Mouse (Mus musculus) kidney, embryonic 16.5 days (tissue): ENCODE data around the gene Irgc1. TPM values are rescaled to one million over a fixed set of nuclear protein-coding genes. Genes with fewer than 3 reads are reported as not detected.
A peak's percentile ranks its signal among the peaks of the same experiment; 100 is the strongest.
"Not testable (repeated sequence)": the region's sequence is repeated elsewhere in the genome, so short reads cannot be mapped to it uniquely, and the experiment has no call there.

Experiments
- ATAC-seq: fragments of 200-750 bp; cut with Nextera tagmentation; 2 replicates; pipeline ENCODE4 v1.8.0; 2017; ENCODE audit warnings: moderate TSS enrichment; ENCODE audit not compliant: low FRiP score, low TSS enrichment
- H3K27ac ChIP-seq: fragments of 300-500 bp; sonication (generic); 2 replicates; pipeline ENCODE4 v1.5.1; 2014; ENCODE audit warnings: low read length
- H3K27me3 ChIP-seq: fragments of 300-500 bp; sonication (generic); 2 replicates; pipeline ENCODE4 v1.6.1; 2014; ENCODE audit warnings: low read length, control low read depth, mixed read lengths; ENCODE audit not compliant: insufficient read depth
- H3K36me3 ChIP-seq: fragments of 300-500 bp; sonication (generic); 2 replicates; pipeline ENCODE4 v1.6.1; 2014; ENCODE audit warnings: low read length, control low read depth, mixed read lengths; ENCODE audit not compliant: insufficient read depth
- H3K4me1 ChIP-seq: fragments of 300-500 bp; sonication (generic); 2 replicates; pipeline ENCODE4 v1.6.1; 2014; ENCODE audit warnings: low read length, control low read depth, mixed read lengths; ENCODE audit not compliant: insufficient read depth
- H3K4me2 ChIP-seq: fragments of 300-500 bp; sonication (generic); replicated peaks from 2 replicates; pipeline ENCODE4 v1.6.1; 2014; ENCODE audit warnings: low read depth, low read length
- H3K4me3 ChIP-seq: fragments of 300-500 bp; sonication (generic); 2 replicates; pipeline ENCODE4 v1.5.1; 2014; ENCODE audit warnings: mild to moderate bottlenecking, low read length
- H3K9ac ChIP-seq: fragments of 300-500 bp; sonication (generic); replicated peaks from 2 replicates; pipeline ENCODE4 v1.6.1; 2014; ENCODE audit warnings: low read length
- H3K9me3 ChIP-seq: fragments of 300-500 bp; sonication (generic); 2 replicates; pipeline ENCODE4 v1.6.1; 2016; ENCODE audit warnings: low read length, control low read depth
- WGBS: fragments of 180-500 bp; shearing (Covaris S2); extraction: QIAGEN DNeasy Blood & Tissue Kit; methylation state at CpG from one replicate; pipeline ENCODE4 v1.1.7; 2014; 5-methylcytosine and 5-hydroxymethylcytosine counted together
- polyA plus RNA-seq: library from polyadenylated mRNA; unstranded; fragments of >200 nt; fragmentation: Nextera tagmentation; extraction: Ambion mirVana; gene quantifications from 2 replicates; pipeline ENCODE4 v1.2.1, GENCODE M21; 2015

The Irgc1 gene
- not detected in 2 replicates for polyA plus RNA-seq

- no peak for ATAC-seq
- Histone ChIP-seq H3K9ac (no peak within 1 kb of the TSS), H3K4me1 (no peaks in the 10 kb centered on the region), H3K4me3 (no peak within 1 kb of the TSS), H3K9me3 (no peaks in the 10 kb centered on the region), H3K27me3 (no peaks in the 10 kb centered on the region), H3K4me2 (no peak within 1 kb of the TSS), H3K27ac (no peak within 1 kb of the TSS), H3K36me3 (no peaks in the 10 kb centered on the region)
- 63% methylated on average over 9 of the region's 9 CpGs for WGBS
Observed at GRCm38 (mm10) chr7:24451855-24452311, at the start of gene Irgc1. Irgc1 (minus strand) TSS chr7:24452297.

GRCm38 (mm10) chr7:24501492-24501891 is 49.4 kb upstream of the Irgc1 start:
- Histone ChIP-seq H3K4me1 (peaks cover 32% of the 10 kb centered on the region), H3K27me3 (peaks cover 26% of the 10 kb centered on the region), H3K4me2 (no peak overlapping the region), H3K36me3 (no peaks in the 10 kb centered on the region), H3K9me3 (0 out of 2 replicates have a peak, but pooled peaks cover 4% of the 10 kb centered on the region), H3K27ac (no peak overlapping the region), H3K4me3 (no peak overlapping the region), H3K9ac (no peak overlapping the region)
- WGBS: 59% methylated on average over 21 of the region's 21 CpGs
- no peak for ATAC-seq

GRCm38 (mm10) chr7:24500929-24501328 is 48.8 kb upstream of the Irgc1 start:
- H3K27me3 ChIP-seq: peaks cover 26% of the 10 kb centered on the region
- WGBS: 41% methylated on average over 7 of the region's 7 CpGs

GRCm38 (mm10) chr7:24499856-24500577 is 47.9 kb upstream of the Irgc1 start:
- Histone ChIP-seq H3K27me3 (peaks cover 26% of the 10 kb centered on the region), H3K9ac (peak overlapping the region; percentile 54), H3K27ac (no peak overlapping the region), H3K4me1 (peaks cover 19% of the 10 kb centered on the region), H3K4me2 (peak overlapping the region; percentile 67), H3K4me3 (peak overlapping the region; percentile 44), H3K36me3 (no peaks in the 10 kb centered on the region), H3K9me3 (0 out of 2 replicates have a peak, but pooled peaks cover 4% of the 10 kb centered on the region)
- 7% methylated on average over 43 of the region's 43 CpGs for WGBS
- ATAC-seq: peak; percentile 80

More at GRCm38 (mm10) chr7:24500929-24501328, 48.8 kb upstream of the Irgc1 start:
- ATAC-seq: no peak
- Histone ChIP-seq H3K4me3 (no peak overlapping the region), H3K4me1 (peaks cover 26% of the 10 kb centered on the region), H3K9me3 (0 out of 2 replicates have a peak, but pooled peaks cover 4% of the 10 kb centered on the region), H3K9ac (no peak overlapping the region), H3K36me3 (no peaks in the 10 kb centered on the region), H3K27ac (no peak overlapping the region), H3K4me2 (no peak overlapping the region)

- Histone ChIP-seq H3K9ac (no peak overlapping the region), H3K27ac (no peak overlapping the region), H3K9me3 (no peaks in the 10 kb centered on the region), H3K4me3 (no peak overlapping the region), H3K4me1 (peaks cover 12% of the 10 kb centered on the region), H3K27me3 (no peaks in the 10 kb centered on the region; the same call in 1 of the 2 replicates), H3K36me3 (no peaks in the 10 kb centered on the region), H3K4me2 (no peak overlapping the region)
- no peak for ATAC-seq
- WGBS: 87% methylated on average over 8 of the region's 8 CpGs
Observed at GRCm38 (mm10) chr7:24488303-24488702, 36.2 kb upstream of the Irgc1 start.

- 0 out of 2 replicates have a peak, but pooled peaks have one; percentile 17 for ATAC-seq
- Histone ChIP-seq H3K27me3 (peaks cover 6% of the 10 kb centered on the region), H3K27ac (no peak overlapping the region), H3K4me2 (no peak overlapping the region), H3K9me3 (no peaks in the 10 kb centered on the region), H3K36me3 (no peaks in the 10 kb centered on the region), H3K4me1 (peaks cover 12% of the 10 kb centered on the region), H3K4me3 (no peak overlapping the region), H3K9ac (no peak overlapping the region)
- 30% methylated on average over 3 of the region's 3 CpGs for WGBS
Observed at GRCm38 (mm10) chr7:24487403-24487802, 35.3 kb upstream of the Irgc1 start.

GRCm38 (mm10) chr7:24486654-24487130 is 34.6 kb upstream of the Irgc1 start:
- Histone ChIP-seq H3K4me2 (0 out of 2 replicates have a peak overlapping the region, but pooled peaks have one; percentile 26), H3K9ac (no peak overlapping the region), H3K4me3 (no peak overlapping the region), H3K4me1 (peaks cover 13% of the 10 kb centered on the region), H3K27ac (no peak overlapping the region), H3K36me3 (no peaks in the 10 kb centered on the region), H3K9me3 (no peaks in the 10 kb centered on the region), H3K27me3 (peaks cover 6% of the 10 kb centered on the region)
- peak; percentile 53 for ATAC-seq
- WGBS: 29% methylated on average over 9 of the region's 9 CpGs

GRCm38 (mm10) chr7:24485481-24485880 is 33.4 kb upstream of the Irgc1 start:
- WGBS: 87% methylated on average over 9 of the region's 9 CpGs
- peaks cover 10% of the 10 kb centered on the region for H3K27me3 ChIP-seq
- no peak overlapping the region for H3K4me2 ChIP-seq
- peaks cover 20% of the 10 kb centered on the region for H3K4me1 ChIP-seq
- no peak overlapping the region for H3K9ac ChIP-seq
- no peak overlapping the region for H3K27ac ChIP-seq
- H3K4me3 ChIP-seq: no peak overlapping the region
- ATAC-seq: no peak
- H3K9me3 ChIP-seq: no peaks in the 10 kb centered on the region
- H3K36me3 ChIP-seq: no peaks in the 10 kb centered on the region

GRCm38 (mm10) chr7:24483291-24483690 is 31.2 kb upstream of the Irgc1 start:
- H3K9ac ChIP-seq, H3K4me2 ChIP-seq, ATAC-seq, H3K9me3 ChIP-seq, H3K36me3 ChIP-seq, H3K27ac ChIP-seq, H3K4me3 ChIP-seq: not testable (repeated sequence)
- 37% methylated on average over 6 of the region's 6 CpGs for WGBS
- peaks cover 20% of the 10 kb centered on the region for H3K4me1 ChIP-seq
- peaks cover 12% of the 10 kb centered on the region for H3K27me3 ChIP-seq
